Mouse (Mus musculus): ENCODE measurements at regions not wholly inside any gene's neighbourhood (a gene's known extent, or its start where the extent isn't known, plus 50 kb on each side); places are given as distances from the start of the nearest gene placed in this dataset.

- H3K9ac ChIP-seq (ENCODE audit: low read depth, low read length): no peak overlapping the region
- ATAC-seq: no peak
- no peaks in the 10 kb centered on the region for H3K27me3 ChIP-seq (replicated peaks; ENCODE audit: control insufficient read depth, insufficient read depth, low read length)
- no peaks in the 10 kb centered on the region for H3K36me3 ChIP-seq (ENCODE audit: control insufficient read depth, insufficient read depth, low read length)
- no peak overlapping the region for H3K4me2 ChIP-seq (ENCODE audit: low read length)
- H3K4me1 ChIP-seq (ENCODE audit: control insufficient read depth, insufficient read depth, low read depth, low read length): no peaks in the 10 kb centered on the region
- H3K9me3 ChIP-seq (ENCODE audit: control insufficient read depth, low read length): no peaks in the 10 kb centered on the region
- no peak overlapping the region for H3K4me3 ChIP-seq (ENCODE audit: low read length)
- WGBS: 88% methylated on average over 3 of the region's 3 CpGs
- no peak overlapping the region for H3K27ac ChIP-seq (ENCODE audit: low read depth, low read length)
These were observed 58.6 kb upstream of the Prdm8 start for GRCm38 (mm10) chr5:98108394-98108793.

DNA sequence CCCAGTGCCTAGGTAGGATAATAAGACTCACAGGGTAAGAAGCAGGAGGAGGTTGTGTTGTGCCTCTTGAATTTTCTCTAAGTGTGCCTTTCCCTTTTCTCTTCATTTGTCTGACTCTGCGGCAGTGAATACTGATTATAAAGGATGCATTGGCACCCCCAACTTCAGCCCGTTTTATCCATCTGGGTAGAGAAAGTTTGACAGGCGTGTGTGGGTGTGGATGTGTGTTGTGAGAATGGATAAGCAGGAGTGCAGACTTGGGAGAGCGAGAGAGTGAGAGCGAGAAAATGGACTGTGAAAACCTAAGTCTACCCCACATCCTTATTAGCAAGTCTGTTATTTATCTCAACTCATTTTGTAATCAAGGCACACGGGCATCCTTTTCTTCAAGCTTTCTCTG lies 60.7 kb upstream of the Prdm8 start:
- Histone ChIP-seq H3K27ac (ENCODE audit: low read depth, low read length) (no peak overlapping the region), H3K36me3 (ENCODE audit: control insufficient read depth, insufficient read depth, low read length) (no peaks in the 10 kb centered on the region), H3K4me1 (ENCODE audit: control insufficient read depth, insufficient read depth, low read depth, low read length) (no peaks in the 10 kb centered on the region), H3K9ac (ENCODE audit: low read depth, low read length) (no peak overlapping the region), H3K9me3 (ENCODE audit: control insufficient read depth, low read length) (no peaks in the 10 kb centered on the region), H3K27me3 (replicated peaks; ENCODE audit: control insufficient read depth, insufficient read depth, low read length) (no peaks in the 10 kb centered on the region), H3K4me2 (ENCODE audit: low read length) (no peak overlapping the region), H3K4me3 (ENCODE audit: low read length) (no peak overlapping the region)
- ATAC-seq: no peak
- 82% methylated on average over 6 of the region's 6 CpGs for WGBS

DNA sequence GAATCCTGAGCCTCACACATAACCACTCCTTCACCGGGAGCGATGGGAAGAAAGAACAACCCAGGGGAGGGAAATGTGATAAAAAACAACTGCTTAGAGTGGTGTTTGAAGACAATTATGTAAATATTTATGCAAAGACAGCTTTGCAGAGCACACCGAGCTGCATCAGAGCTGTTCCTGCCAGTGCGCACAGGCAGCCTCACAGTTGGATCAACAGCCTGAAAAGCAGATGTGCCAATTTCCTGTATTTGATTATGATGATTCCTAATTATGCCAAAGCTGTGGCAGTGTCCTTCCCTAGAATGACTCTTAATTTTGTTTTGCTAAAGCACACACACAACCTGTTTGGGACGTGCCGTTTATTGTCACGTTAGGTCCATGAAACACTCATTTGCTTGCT lies 52.6 kb upstream of the Antxr2 start:
- H3K27me3 ChIP-seq (replicated peaks; ENCODE audit: control insufficient read depth, insufficient read depth, low read length): no peaks in the 10 kb centered on the region
- H3K4me3 ChIP-seq (ENCODE audit: low read length): no peak overlapping the region
- peak; percentile 37; the same call in 1 of the 2 replicates for ATAC-seq
- no peak overlapping the region for H3K27ac ChIP-seq (ENCODE audit: low read depth, low read length)
- no peak overlapping the region for H3K9ac ChIP-seq (ENCODE audit: low read depth, low read length)
- whole genome bisulfite sequencing: 50% methylated on average over 7 of the region's 7 CpGs
- no peaks in the 10 kb centered on the region for H3K36me3 ChIP-seq (ENCODE audit: control insufficient read depth, insufficient read depth, low read length)
- no peaks in the 10 kb centered on the region for H3K9me3 ChIP-seq (ENCODE audit: control insufficient read depth, low read length)
- H3K4me1 ChIP-seq (ENCODE audit: control insufficient read depth, insufficient read depth, low read depth, low read length): no peaks in the 10 kb centered on the region
- H3K4me2 ChIP-seq (ENCODE audit: low read length): no peak overlapping the region

- 95% methylated on average over 5 of the region's 5 CpGs for WGBS
- H3K27ac ChIP-seq (ENCODE audit: low read depth, low read length): no peak overlapping the region
- no peak overlapping the region for H3K9ac ChIP-seq (ENCODE audit: low read depth, low read length)
- no peaks in the 10 kb centered on the region for H3K27me3 ChIP-seq (replicated peaks; ENCODE audit: control insufficient read depth, insufficient read depth, low read length)
- H3K36me3 ChIP-seq (ENCODE audit: control insufficient read depth, insufficient read depth, low read length): no peaks in the 10 kb centered on the region
- H3K9me3 ChIP-seq (ENCODE audit: control insufficient read depth, low read length): no peaks in the 10 kb centered on the region
- no peak overlapping the region for H3K4me3 ChIP-seq (ENCODE audit: low read length)
- no peak overlapping the region for H3K4me2 ChIP-seq (ENCODE audit: low read length)
- ATAC-seq: no peak
- no peaks in the 10 kb centered on the region for H3K4me1 ChIP-seq (ENCODE audit: control insufficient read depth, insufficient read depth, low read depth, low read length)
These were observed 50.4 kb upstream of the Antxr2 start for GRCm38 (mm10) chr5:98081204-98081603.
